ENCODE assay signal across 11 mouse cellular contexts in the genomic region with DNA sequence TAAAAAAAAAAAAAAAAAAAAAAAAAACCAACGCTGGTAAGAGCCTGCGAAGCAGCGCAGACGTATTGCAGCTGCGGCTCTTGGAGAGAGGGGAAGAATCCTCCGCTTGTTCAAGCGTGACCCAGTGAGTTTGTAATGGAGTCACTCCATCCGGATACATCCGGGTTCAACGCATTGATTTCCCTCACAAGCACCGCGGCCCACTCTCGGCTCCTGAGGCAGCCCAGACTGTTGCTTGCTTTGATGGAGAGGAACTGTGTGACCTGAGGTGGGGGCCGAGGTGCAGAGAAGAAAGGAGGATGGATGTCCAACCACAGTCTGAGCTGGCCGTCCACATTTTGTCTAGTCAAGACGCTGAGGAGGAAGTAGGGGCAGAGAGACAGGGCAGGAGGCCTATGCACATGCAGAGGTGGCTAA.
DNase-seq lines count a peak whose midpoint lies in the region; ATAC-seq lines count a peak whose summit lies in the region.
"Had no signal": no experiment of that assay in that cellular context is flagged by ENCODE, and none has a peak within 500 bp of the region (broad histone marks: within the 10 kb centered on the region; RNA-seq: fewer than 3 reads in every experiment).

No protein-coding gene starts in this region.

- H3K36me3 ChIP-seq in hindbrain, embryonic 10.5 days, result no peaks in the 10 kb centered on the region
- H3K36me3 ChIP-seq in midbrain, embryonic 16.5 days (ENCODE audit: control insufficient read depth, insufficient read depth, low read length), result no peaks in the 10 kb centered on the region

- peak; percentile 58; the same call in 1 of the 2 replicates for ATAC-seq in midbrain, embryonic 16.5 days
- ATAC-seq in activated CD4-positive, CD25-positive, alpha-beta regulatory T cell, adult 4 months, result no peak

- H3K4me1 ChIP-seq in hindbrain, embryonic 10.5 days (replicated peaks), result peaks cover 16% of the 10 kb centered on the region
- H3K4me1 ChIP-seq in midbrain, embryonic 16.5 days (ENCODE audit: control insufficient read depth, insufficient read depth, low read length), result no peaks in the 10 kb centered on the region

- peak; percentile 84 for DNase-seq in heart, adult 11 months
- no peak for DNase-seq in heart, adult 9 months (ENCODE audit: low spot score in 2 of 2)
- peak; percentile 44 for DNase-seq in ZHBTc4 (ENCODE audit: low read depth, low spot score)
- DNase-seq in hindbrain, embryonic 10.5 days (ENCODE audit: low spot score), result peak; percentile 37
- DNase-seq in urinary bladder, postnatal 14 days (ENCODE audit: low spot score), result no peak
- DNase-seq in urinary bladder, adult 2 months (ENCODE audit: low spot score), result no peak
- DNase-seq: adrenal gland, postnatal 36 days; cerebellum, postnatal 14 days; lung, postnatal 14 days had no signal

- H3K27me3 ChIP-seq in hindbrain, embryonic 10.5 days (ENCODE audit: insufficient read depth, poor library complexity, severe bottlenecking), result no peaks in the 10 kb centered on the region
- H3K27me3 ChIP-seq in midbrain, embryonic 16.5 days (ENCODE audit: control insufficient read depth, insufficient read depth, low read depth, low read length), result no peaks in the 10 kb centered on the region

- H3K27ac ChIP-seq in hindbrain, embryonic 10.5 days, result peak overlapping the region; percentile 67
- H3K27ac ChIP-seq in midbrain, embryonic 16.5 days (ENCODE audit: low read length), result no peak overlapping the region

- no peak overlapping the region for H3K4me3 ChIP-seq in hindbrain, embryonic 10.5 days
- H3K4me3 ChIP-seq in midbrain, embryonic 16.5 days (ENCODE audit: low read depth, low read length), result no peak overlapping the region

- WGBS in hindbrain, embryonic 10.5 days, result 58% methylated on average over 16 of the region's 16 CpGs
- 46% methylated on average over 16 of the region's 16 CpGs for WGBS in midbrain, embryonic 16.5 days

- peak overlapping the region; percentile 18; the same call in 1 of the 2 replicates for H3K4me2 ChIP-seq in midbrain, embryonic 16.5 days (ENCODE audit: low read length)

- H3K9me3 ChIP-seq in hindbrain, embryonic 10.5 days, result no peaks in the 10 kb centered on the region
- no peaks in the 10 kb centered on the region for H3K9me3 ChIP-seq in midbrain, embryonic 16.5 days (replicated peaks; ENCODE audit: control insufficient read depth, low read length, poor library complexity, severe bottlenecking)

- H3K9ac ChIP-seq in midbrain, embryonic 16.5 days (ENCODE audit: low read depth, low read length), result no peak overlapping the region

Comparison
In these comparisons a context has a peak if more than half of its experiments do, and no peak if none do; other contexts are left out.
1. DNase-seq: peak in heart, adult 11 months (single experiment), ZHBTc4 (single experiment) and hindbrain, embryonic 10.5 days (single experiment); none in heart, adult 9 months (0 of 2), urinary bladder, postnatal 14 days (single experiment) and urinary bladder, adult 2 months (single experiment).